Mouse (Mus musculus): ENCODE measurements around the gene Usp11. TPM values are rescaled to one million over a fixed set of nuclear protein-coding genes. Genes with fewer than 3 reads are reported as not detected.

Usp11 gene
- total RNA-seq, 2 experiments from 2014 or later, result 68.3 to 68.8 TPM

Other genes starting within 250 kb of the Usp11 start
- under 1 TPM in 1 of 2 experiments, not detected in 1; 0.24 TPM for gene Rgn, start 154.1 kb upstream of the Usp11 start, total RNA-seq (2021)
- gene Rbm10, start 86.4 kb upstream of the Usp11 start, total RNA-seq (2021), result 10 to 100 TPM; 37.2 to 39.6 TPM
- 100 to 1,000 TPM; 118 to 134 TPM for gene Ndufb11, start 86.3 kb upstream of the Usp11 start, total RNA-seq (2021)
- gene Uba1, start 45.6 kb upstream of the Usp11 start, total RNA-seq (2021), result 100 to 1,000 TPM; 593 to 599 TPM
- gene Cdk16, start 16.0 kb upstream of the Usp11 start, total RNA-seq (2021), result 100 to 1,000 TPM; 214 to 232 TPM
- 100 to 1,000 TPM; 179 to 183 TPM for gene Araf, start 93.9 kb downstream of the Usp11 start, total RNA-seq (2021)
- gene Timp1, start 166.3 kb downstream of the Usp11 start, total RNA-seq (2021), result 1 to 10 TPM; 2.2 to 2.4 TPM
- 100 to 1,000 TPM; 223 to 239 TPM for gene Syn1, start 217.1 kb downstream of the Usp11 start, total RNA-seq (2021)
- gene Cfp, start 227.6 kb downstream of the Usp11 start, total RNA-seq (2021), result 10 to 100 TPM; 11.5 to 13.4 TPM
- 10 to 100 TPM; 35.0 to 36.8 TPM for gene Elk1, start 246.7 kb downstream of the Usp11 start, total RNA-seq (2021)

Measured in left cerebral cortex, postnatal 4 days (tissue).